Mouse (Mus musculus): ENCODE measurements around the gene Dcaf12.

The Dcaf12 gene

GRCm38 (mm10) chr4:41314141-41315129, at the start of gene Dcaf12:
Dcaf12 (minus strand) TSS chr4:41314889.
- DNase-seq (ENCODE audit: low spot score), result peak; percentile 96

GRCm38 (mm10) chr4:41361059-41361458, 46.4 kb upstream of the Dcaf12 start:
- DNase-seq (ENCODE audit: low spot score), result no peak

GRCm38 (mm10) chr4:41359358-41359757, 44.7 kb upstream of the Dcaf12 start:
- no peak for DNase-seq (ENCODE audit: low spot score)

- no peak for DNase-seq (ENCODE audit: low spot score)
Measured at GRCm38 (mm10) chr4:41358669-41359068, 44.0 kb upstream of the Dcaf12 start.

GRCm38 (mm10) chr4:41357154-41357553, 42.5 kb upstream of the Dcaf12 start:
- no peak for DNase-seq (ENCODE audit: low spot score)

- no peak for DNase-seq (ENCODE audit: low spot score)
Measured at GRCm38 (mm10) chr4:41353265-41353664, 38.6 kb upstream of the Dcaf12 start.

- no peak for DNase-seq (ENCODE audit: low spot score)
Measured at GRCm38 (mm10) chr4:41352758-41353157, 38.1 kb upstream of the Dcaf12 start.

GRCm38 (mm10) chr4:41349199-41349591, 34.5 kb upstream of the Dcaf12 start:
- DNase-seq (ENCODE audit: low spot score), result no peak

GRCm38 (mm10) chr4:41348584-41349198, 34.0 kb upstream of the Dcaf12 start, which contains the start of gene Ubap1:
Ubap1 (plus strand) TSS chr4:41348996.
- DNase-seq (ENCODE audit: low spot score), result peak; percentile 96

- DNase-seq (ENCODE audit: low spot score), result no peak
Measured at GRCm38 (mm10) chr4:41347839-41348238, 33.1 kb upstream of the Dcaf12 start.

GRCm38 (mm10) chr4:41346011-41346410, 31.3 kb upstream of the Dcaf12 start:
- no peak for DNase-seq (ENCODE audit: low spot score)

GRCm38 (mm10) chr4:41340912-41341550, 26.3 kb upstream of the Dcaf12 start:
- DNase-seq (ENCODE audit: low spot score), result no peak

GRCm38 (mm10) chr4:41336546-41336945, 21.9 kb upstream of the Dcaf12 start:
- DNase-seq (ENCODE audit: low spot score), result no peak

GRCm38 (mm10) chr4:41331698-41332421, 17.2 kb upstream of the Dcaf12 start:
- no peak for DNase-seq (ENCODE audit: low spot score)

- DNase-seq (ENCODE audit: low spot score), result no peak
Measured at GRCm38 (mm10) chr4:41331085-41331484, 16.4 kb upstream of the Dcaf12 start.

GRCm38 (mm10) chr4:41329481-41329880, 14.8 kb upstream of the Dcaf12 start:
- DNase-seq (ENCODE audit: low spot score), result no peak

GRCm38 (mm10) chr4:41326876-41327275, 12.2 kb upstream of the Dcaf12 start:
- DNase-seq (ENCODE audit: low spot score), result no peak

- no peak for DNase-seq (ENCODE audit: low spot score)
Measured at GRCm38 (mm10) chr4:41320971-41321370, 6.3 kb upstream of the Dcaf12 start.

- no peak for DNase-seq (ENCODE audit: low spot score)
Measured at GRCm38 (mm10) chr4:41318267-41318666, 3.6 kb upstream of the Dcaf12 start.

GRCm38 (mm10) chr4:41315173-41315572, 484 bp upstream of the Dcaf12 start:
- DNase-seq (ENCODE audit: low spot score), result no peak

GRCm38 (mm10) chr4:41313722-41314121, 967 bp downstream of the Dcaf12 start:
- no peak for DNase-seq (ENCODE audit: low spot score)
